Mouse (Mus musculus): ENCODE measurements at regions not wholly inside any gene's neighbourhood (a gene's known extent, or its start where the extent isn't known, plus 50 kb on each side); places are given as distances from the start of the nearest gene placed in this dataset.

- Histone ChIP-seq H3K27me3 (ENCODE audit: control insufficient read depth, insufficient read depth, low read length) (no peaks in the 10 kb centered on the region), H3K36me3 (ENCODE audit: control insufficient read depth, insufficient read depth, low read length) (no peaks in the 10 kb centered on the region), H3K9me3 (ENCODE audit: control insufficient read depth, low read length) (no peaks in the 10 kb centered on the region), H3K4me3 (ENCODE audit: low read depth, low read length) (no peak overlapping the region), H3K27ac (replicated peaks; ENCODE audit: low read depth, low read length) (no peak overlapping the region), H3K4me1 (ENCODE audit: control insufficient read depth, insufficient read depth, low read length) (no peaks in the 10 kb centered on the region), H3K9ac (ENCODE audit: low read length) (no peak overlapping the region), H3K4me2 (ENCODE audit: low read depth, severe bottlenecking) (no peak overlapping the region)
- DNase-seq (ENCODE audit: low spot score) (no peak), ATAC-seq (ENCODE audit: insufficient number of reproducible peaks, low FRiP score, low TSS enrichment, low read depth) (no peak)
- WGBS: 24% methylated on average over 1 of the region's 1 CpGs
These were observed 58.0 kb upstream of the Chd1 start for GRCm38 (mm10) chr17:15646768-15647167.

DNA sequence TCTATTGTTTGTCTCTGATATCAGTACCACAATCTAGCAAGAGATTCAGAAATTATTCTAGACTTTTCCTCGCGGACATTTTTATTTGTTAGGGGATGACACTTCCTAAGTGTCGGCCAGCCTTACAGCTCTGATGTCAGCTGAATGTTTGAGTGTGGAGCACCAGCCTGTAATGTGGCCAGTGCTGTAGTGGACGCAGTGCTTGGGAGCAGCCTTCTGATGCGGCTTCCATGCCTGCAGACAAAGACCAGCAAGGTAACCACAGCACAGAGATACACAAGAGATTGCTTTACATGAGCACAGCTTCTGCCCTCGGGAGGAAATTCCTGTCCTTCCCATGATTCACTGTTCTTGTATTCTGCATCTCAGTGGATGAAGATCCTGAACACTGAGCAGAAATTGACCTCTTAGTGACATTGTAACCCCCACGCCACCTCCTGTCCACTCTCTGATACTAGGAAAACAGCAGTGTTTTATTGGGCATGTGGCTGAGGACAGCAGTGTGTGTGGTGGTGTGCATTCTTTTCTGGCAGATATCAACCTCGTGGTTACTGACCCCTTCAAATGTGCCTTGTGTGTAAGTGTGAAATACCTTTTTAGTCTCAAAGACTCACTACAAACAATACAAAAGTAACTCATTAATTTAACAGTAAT is 54.6 kb upstream of the Chd1 start:
- H3K36me3 ChIP-seq (ENCODE audit: control insufficient read depth, insufficient read depth, low read length): no peaks in the 10 kb centered on the region
- H3K4me3 ChIP-seq (ENCODE audit: low read depth, low read length): no peak overlapping the region
- no peak overlapping the region for H3K9ac ChIP-seq (ENCODE audit: low read length)
- no peak for DNase-seq (ENCODE audit: low spot score)
- H3K4me2 ChIP-seq (ENCODE audit: low read depth, severe bottlenecking): no peak overlapping the region
- H3K9me3 ChIP-seq (ENCODE audit: control insufficient read depth, low read length): no peaks in the 10 kb centered on the region
- 67% methylated on average over 8 of the region's 8 CpGs for WGBS
- H3K4me1 ChIP-seq (ENCODE audit: control insufficient read depth, insufficient read depth, low read length): no peaks in the 10 kb centered on the region
- no peak overlapping the region for H3K27ac ChIP-seq (replicated peaks; ENCODE audit: low read depth, low read length)
- H3K27me3 ChIP-seq (ENCODE audit: control insufficient read depth, insufficient read depth, low read length): no peaks in the 10 kb centered on the region
- no peak for ATAC-seq (ENCODE audit: insufficient number of reproducible peaks, low FRiP score, low TSS enrichment, low read depth)

DNA sequence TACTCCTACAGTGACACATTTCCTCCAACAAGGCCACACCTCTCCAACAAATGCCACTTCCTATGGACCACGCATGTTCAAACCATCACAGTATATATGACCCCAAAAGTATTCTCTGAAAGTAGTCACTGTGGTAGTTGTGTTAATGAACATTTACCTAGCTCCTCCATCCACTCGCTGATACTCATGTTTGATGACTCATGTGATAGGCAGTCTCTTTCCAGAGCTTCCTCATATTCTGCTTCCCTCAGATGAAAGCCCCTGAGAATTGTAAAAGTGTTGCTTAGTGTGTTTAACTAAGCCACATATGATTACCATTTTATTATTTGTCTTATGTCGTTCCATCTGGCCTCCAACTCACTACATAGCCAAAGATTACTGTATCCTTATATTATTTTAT is 52.9 kb upstream of the Chd1 start:
- WGBS: 89% methylated on average over 3 of the region's 3 CpGs
- no peak for ATAC-seq (ENCODE audit: insufficient number of reproducible peaks, low FRiP score, low TSS enrichment, low read depth)

More for the DNA sequence above, 52.9 kb upstream of the Chd1 start:
- no peak overlapping the region for H3K27ac ChIP-seq (replicated peaks; ENCODE audit: low read depth, low read length)
- no peak overlapping the region for H3K4me2 ChIP-seq (ENCODE audit: low read depth, severe bottlenecking)
- DNase-seq (ENCODE audit: low spot score): no peak
- no peaks in the 10 kb centered on the region for H3K4me1 ChIP-seq (ENCODE audit: control insufficient read depth, insufficient read depth, low read length)
- H3K4me3 ChIP-seq (ENCODE audit: low read depth, low read length): no peak overlapping the region
- no peaks in the 10 kb centered on the region for H3K27me3 ChIP-seq (ENCODE audit: control insufficient read depth, insufficient read depth, low read length)
- no peaks in the 10 kb centered on the region for H3K36me3 ChIP-seq (ENCODE audit: control insufficient read depth, insufficient read depth, low read length)
- H3K9me3 ChIP-seq (ENCODE audit: control insufficient read depth, low read length): no peaks in the 10 kb centered on the region
- H3K9ac ChIP-seq (ENCODE audit: low read length): no peak overlapping the region

Measured in limb, embryonic 11.5 days (tissue).